Mouse (Mus musculus) testis, adult 2 months (tissue): Measurements from ENCODE around the gene Ly6g6d. TPM values are rescaled to one million over a fixed set of nuclear protein-coding genes. Genes with fewer than 3 reads are reported as not detected.

Experiments used
- H3K27ac ChIP-seq: fragments of 200-500 bp; 2 replicates; pipeline ENCODE4 v1.5.1; 2012; ENCODE audit warnings: low read depth, low read length; ENCODE audit not compliant: control insufficient read depth, insufficient read depth
- H3K27me3 ChIP-seq: fragments of 200-500 bp; 2 replicates; pipeline ENCODE4 v1.6.1; 2012; ENCODE audit warnings: mild to moderate bottlenecking, low read length, moderate library complexity; ENCODE audit not compliant: control insufficient read depth, insufficient read depth
- H3K36me3 ChIP-seq: fragments of 200-500 bp; 2 replicates; pipeline ENCODE4 v1.6.1; 2012; ENCODE audit warnings: mild to moderate bottlenecking, low read length; ENCODE audit not compliant: control insufficient read depth, insufficient read depth
- H3K4me1 ChIP-seq: fragments of 200-500 bp; 2 replicates; pipeline ENCODE4 v1.6.1; 2012; ENCODE audit warnings: low read length; ENCODE audit not compliant: control insufficient read depth, insufficient read depth
- H3K4me3 ChIP-seq: fragments of 200-500 bp; 2 replicates; pipeline ENCODE4 v1.5.1; 2012; ENCODE audit warnings: low read depth, mild to moderate bottlenecking, low read length, moderate library complexity, mixed read lengths; ENCODE audit not compliant: control insufficient read depth
- CTCF ChIP-seq: fragments of 200-500 bp; IDR thresholded peaks from 2 replicates; pipeline ENCODE4 v1.5.1; 2012; ENCODE audit warnings: low read depth, mild to moderate bottlenecking, inconsistent platforms, low read length, moderate library complexity; ENCODE audit not compliant: control insufficient read depth, insufficient read depth, insufficient replicate concordance
- POLR2A ChIP-seq: fragments of 200-500 bp; IDR thresholded peaks from 2 replicates; pipeline ENCODE4 v1.6.1; 2012; ENCODE audit warnings: low read depth, mild to moderate bottlenecking, inconsistent platforms, low read length, moderate library complexity; ENCODE audit not compliant: control insufficient read depth
- polyA plus RNA-seq: library from polyadenylated mRNA; depleted of rRNA; stranded (reverse); fragments of >200 nt; gene quantifications from 2 replicates; pipeline ENCODE4 v1.2.3, GENCODE M21; 2012

The Ly6g6d gene
- polyA plus RNA-seq, 1 experiment = 0.85 TPM

GRCm38 (mm10) chr17:35050126-35050750 lies 27.6 kb downstream of the Ly6g6d start:
- Histone ChIP-seq H3K4me3 (peak overlapping the region; percentile 86), H3K27ac (peak overlapping the region; percentile 82), H3K4me1 (peaks cover 24% of the 10 kb centered on the region), H3K36me3 (no peaks in the 10 kb centered on the region), H3K27me3 (peaks cover 2% of the 10 kb centered on the region; the same call in 1 of the 2 replicates)
- TF ChIP-seq CTCF (no peak), POLR2A (peak; percentile 57; the same call in 1 of the 2 replicates)

- Histone ChIP-seq H3K27ac (peak within 1 kb of the TSS; percentile 82), H3K4me1 (peaks cover 24% of the 10 kb centered on the region), H3K27me3 (peaks cover 2% of the 10 kb centered on the region; the same call in 1 of the 2 replicates), H3K4me3 (peak within 1 kb of the TSS; percentile 86), H3K36me3 (no peaks in the 10 kb centered on the region)
- TF ChIP-seq CTCF = no peak
- peak; percentile 29; the same call in 1 of the 2 replicates for TF ChIP-seq POLR2A
These were observed 28.3 kb downstream of the Ly6g6d start, which contains the start of gene Clic1 for GRCm38 (mm10) chr17:35049561-35050016. Clic1 (plus strand) TSS chr17:35049966.

- Histone ChIP-seq H3K27ac (no peak overlapping the region), H3K4me3 (no peak overlapping the region), H3K27me3 (peaks cover 2% of the 10 kb centered on the region; the same call in 1 of the 2 replicates), H3K36me3 (no peaks in the 10 kb centered on the region), H3K4me1 (peaks cover 24% of the 10 kb centered on the region)
- TF ChIP-seq POLR2A (no peak), CTCF (no peak)
These were observed 28.9 kb downstream of the Ly6g6d start for GRCm38 (mm10) chr17:35048932-35049440.

- peaks cover 2% of the 10 kb centered on the region; the same call in 1 of the 2 replicates for H3K27me3 ChIP-seq
- H3K36me3 ChIP-seq = no peaks in the 10 kb centered on the region
- TF ChIP-seq CTCF = no peak
- no peak for TF ChIP-seq POLR2A
- no peak overlapping the region for H3K4me3 ChIP-seq
- H3K4me1 ChIP-seq = peaks cover 24% of the 10 kb centered on the region
- no peak overlapping the region for H3K27ac ChIP-seq
These were observed 29.5 kb downstream of the Ly6g6d start for GRCm38 (mm10) chr17:35048149-35048931.

GRCm38 (mm10) chr17:35047688-35048087 lies 30.2 kb downstream of the Ly6g6d start:
- TF ChIP-seq POLR2A = no peak
- TF ChIP-seq CTCF = no peak
- H3K27me3 ChIP-seq = peaks cover 2% of the 10 kb centered on the region; the same call in 1 of the 2 replicates
- H3K36me3 ChIP-seq = no peaks in the 10 kb centered on the region
- H3K4me3 ChIP-seq = no peak overlapping the region
- H3K4me1 ChIP-seq = peaks cover 24% of the 10 kb centered on the region
- no peak overlapping the region for H3K27ac ChIP-seq

- Histone ChIP-seq H3K27me3 (peaks cover 2% of the 10 kb centered on the region; the same call in 1 of the 2 replicates), H3K27ac (peak within 1 kb of the TSS; percentile 73), H3K4me3 (peak within 1 kb of the TSS; percentile 86), H3K4me1 (peaks cover 24% of the 10 kb centered on the region), H3K36me3 (no peaks in the 10 kb centered on the region)
- peak; percentile 50; the same call in 1 of the 2 replicates for TF ChIP-seq POLR2A
- TF ChIP-seq CTCF = no peak
These were observed 31.0 kb downstream of the Ly6g6d start, which contains the start of gene Msh5 for GRCm38 (mm10) chr17:35046681-35047455. Msh5 (minus strand) TSS chr17:35046745.
